ENCODE assay signal across 8 mouse cellular contexts in genomic region chr10:80998778-80999177, GRCm38 (mm10). TPM values are rescaled to one million over a fixed set of nuclear protein-coding genes. Genes with fewer than 3 reads are reported as not detected.
DNase-seq lines count a peak whose midpoint lies in the region; ATAC-seq lines count a peak whose summit lies in the region.

No protein-coding gene starts in this region.

- peaks cover 32% of the 10 kb centered on the region for H3K27me3 ChIP-seq in forebrain, embryonic 12.5 days
- H3K27me3 ChIP-seq in forebrain, embryonic 15.5 days = 0 out of 2 replicates have a peak, but pooled peaks cover 3% of the 10 kb centered on the region

- peak; percentile 28; the same call in 1 of the 2 replicates for ATAC-seq in forebrain, embryonic 12.5 days (ENCODE audit: low FRiP score)
- ATAC-seq in forebrain, embryonic 15.5 days (replicated peaks) = no peak
- ATAC-seq in megakaryocyte-erythroid progenitor cell, adult 5-6 weeks (replicated peaks; ENCODE audit: low FRiP score, low TSS enrichment, poor library complexity, severe bottlenecking) = peak; percentile 72

- no peak overlapping the region for H3K4me3 ChIP-seq in forebrain, embryonic 12.5 days (replicated peaks)
- H3K4me3 ChIP-seq in forebrain, embryonic 15.5 days = no peak overlapping the region

- H3K27ac ChIP-seq in forebrain, embryonic 12.5 days = no peak overlapping the region
- H3K27ac ChIP-seq in forebrain, embryonic 15.5 days (replicated peaks) = no peak overlapping the region

- 22% methylated on average over 12 of the region's 12 CpGs for WGBS in forebrain, embryonic 12.5 days
- WGBS in forebrain, embryonic 15.5 days = 18% methylated on average over 12 of the region's 12 CpGs

- peak; percentile 38 to 52 for DNase-seq in spleen, adult 18-20 months
- DNase-seq in spleen, adult 12 weeks (ENCODE audit: low spot score) = no peak
- DNase-seq in cerebellum, postnatal 36 days = peak; percentile 71 to 76
- peak; percentile 62 to 68 for DNase-seq in kidney, postnatal 25 days
- peak; percentile 71 for DNase-seq in thymus, postnatal 25 days

- no peaks in the 10 kb centered on the region for H3K9me3 ChIP-seq in forebrain, embryonic 12.5 days
- H3K9me3 ChIP-seq in forebrain, embryonic 15.5 days = no peaks in the 10 kb centered on the region

- peaks cover 38% of the 10 kb centered on the region for H3K4me1 ChIP-seq in forebrain, embryonic 12.5 days
- H3K4me1 ChIP-seq in forebrain, embryonic 15.5 days = peaks cover 39% of the 10 kb centered on the region

- no peak overlapping the region for H3K4me2 ChIP-seq in forebrain, embryonic 12.5 days
- H3K4me2 ChIP-seq in forebrain, embryonic 15.5 days (replicated peaks) = no peak overlapping the region

- no peaks in the 10 kb centered on the region for H3K36me3 ChIP-seq in forebrain, embryonic 12.5 days (replicated peaks)
- H3K36me3 ChIP-seq in forebrain, embryonic 15.5 days = no peaks in the 10 kb centered on the region

- H3K9ac ChIP-seq in forebrain, embryonic 12.5 days = no peak overlapping the region
- H3K9ac ChIP-seq in forebrain, embryonic 15.5 days (replicated peaks) = no peak overlapping the region

RNA-seq across cellular contexts. Expression of gene Gng7, which starts 16.0 kb away (rescaled TPM):
- 9.8 and 11.0 TPM in 2 replicates for polyA plus RNA-seq in forebrain, embryonic 12.5 days (2016; fragmentation: Nextera tagmentation; extraction: Ambion mirVana)
- polyA plus RNA-seq in forebrain, embryonic 15.5 days (2015; fragmentation: Nextera tagmentation; extraction: Ambion mirVana) = 30.8 and 32.1 TPM in 2 replicates
- total RNA-seq in megakaryocyte-erythroid progenitor cell, adult 5-6 weeks (2014; fragmentation: Nextera tagmentation) = 1.5 and 3.6 TPM in 2 replicates
- total RNA-seq in megakaryocyte-erythroid progenitor cell, adult 5-6 weeks (2017) = 0.14 and 0.46 TPM in 2 replicates

RNA-seq across cellular contexts. Expression of gene Diras1, which starts 26.7 kb away (rescaled TPM):
- 8.7 and 11.6 TPM in 2 replicates for polyA plus RNA-seq in forebrain, embryonic 12.5 days (2016; fragmentation: Nextera tagmentation; extraction: Ambion mirVana)
- 32.6 and 36.0 TPM in 2 replicates for polyA plus RNA-seq in forebrain, embryonic 15.5 days (2015; fragmentation: Nextera tagmentation; extraction: Ambion mirVana)
- total RNA-seq in megakaryocyte-erythroid progenitor cell, adult 5-6 weeks (2014; fragmentation: Nextera tagmentation) = not detected in 2 replicates
- total RNA-seq in megakaryocyte-erythroid progenitor cell, adult 5-6 weeks (2017) = not detected in 2 replicates

RNA-seq across cellular contexts. Expression of gene Slc39a3, which starts 38.4 kb away (rescaled TPM):
- 29.2 and 32.8 TPM in 2 replicates for polyA plus RNA-seq in forebrain, embryonic 12.5 days (2016; fragmentation: Nextera tagmentation; extraction: Ambion mirVana)
- 46.3 TPM in 2 replicates for polyA plus RNA-seq in forebrain, embryonic 15.5 days (2015; fragmentation: Nextera tagmentation; extraction: Ambion mirVana)
- 7.0 TPM in 2 replicates for total RNA-seq in megakaryocyte-erythroid progenitor cell, adult 5-6 weeks (2014; fragmentation: Nextera tagmentation)
- total RNA-seq in megakaryocyte-erythroid progenitor cell, adult 5-6 weeks (2017) = 3.4 and 7.2 TPM in 2 replicates
